Mouse (Mus musculus): ENCODE results near the gene Mdga1.

GRCm38 (mm10) chr17:29979841-29980240 lies 10.0 kb upstream of the Mdga1 start:
- TF ChIP-seq CTCF (IDR thresholded peaks at IDR 0.05; ENCODE audit: extremely low read depth, insufficient read depth, low read length) (no peak), POLR2A (IDR thresholded peaks at IDR 0.05; ENCODE audit: extremely low read depth, insufficient read depth, low read length) (no peak)

Data from cortical plate, adult 2 months (tissue).